Mouse (Mus musculus): Measurements from ENCODE around the gene Arhgef17. TPM values are rescaled to one million over a fixed set of nuclear protein-coding genes. Genes with fewer than 3 reads are reported as not detected.

The Arhgef17 gene
- polyA plus RNA-seq, 1 experiment: 11.1 TPM

GRCm38 (mm10) chr7:100968376-100968775 lies 36.5 kb upstream of the Arhgef17 start:
- no peak overlapping the region for H3K27ac ChIP-seq (ENCODE audit: control insufficient read depth, insufficient read depth, low read length)
- no peaks in the 10 kb centered on the region for H3K4me1 ChIP-seq (replicated peaks; ENCODE audit: control insufficient read depth, insufficient read depth, low read length)
- no peaks in the 10 kb centered on the region for H3K36me3 ChIP-seq (ENCODE audit: control insufficient read depth, insufficient read depth, low read length)
- no peak for DNase-seq
- TF ChIP-seq CTCF (IDR thresholded peaks at IDR 0.05; ENCODE audit: borderline replicate concordance, control insufficient read depth, extremely low read depth, insufficient read depth, low read length, poor library complexity): no peak
- TF ChIP-seq POLR2A (IDR thresholded peaks at IDR 0.05; ENCODE audit: control insufficient read depth, extremely low read depth, insufficient read depth, low read length, poor library complexity): no peak
- WGBS: 94% methylated on average over 6 of the region's 6 CpGs
- no peak overlapping the region for H3K4me3 ChIP-seq (ENCODE audit: control insufficient read depth, insufficient read depth, low read length)
- no peaks in the 10 kb centered on the region; the same call in 1 of the 2 replicates for H3K27me3 ChIP-seq (ENCODE audit: control insufficient read depth, insufficient read depth, low read length)

DNA sequence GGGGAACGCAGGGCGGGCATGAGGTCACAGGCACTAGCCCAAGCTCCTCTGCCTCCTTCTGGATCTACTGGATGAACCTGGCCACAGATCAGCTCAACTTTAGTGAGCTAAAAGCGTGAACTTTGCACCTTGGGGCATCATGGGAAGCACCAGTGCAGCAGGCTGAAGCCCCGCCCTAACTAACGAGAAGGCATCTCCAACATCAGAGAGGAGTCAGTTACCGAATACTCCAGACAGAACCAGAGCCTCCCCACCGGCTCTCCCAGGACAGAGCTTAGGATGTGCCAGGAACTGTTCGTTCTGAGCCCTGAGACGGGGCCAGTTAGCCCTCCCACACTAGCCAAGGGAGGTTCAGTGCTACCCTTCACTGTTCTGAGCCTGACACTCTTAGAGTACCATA lies 35.9 kb upstream of the Arhgef17 start:
- no peak overlapping the region for H3K4me3 ChIP-seq (ENCODE audit: control insufficient read depth, insufficient read depth, low read length)
- TF ChIP-seq CTCF (IDR thresholded peaks at IDR 0.05; ENCODE audit: borderline replicate concordance, control insufficient read depth, extremely low read depth, insufficient read depth, low read length, poor library complexity) (no peak), POLR2A (IDR thresholded peaks at IDR 0.05; ENCODE audit: control insufficient read depth, extremely low read depth, insufficient read depth, low read length, poor library complexity) (no peak)
- no peak for DNase-seq
- no peaks in the 10 kb centered on the region for H3K4me1 ChIP-seq (replicated peaks; ENCODE audit: control insufficient read depth, insufficient read depth, low read length)
- H3K27me3 ChIP-seq (ENCODE audit: control insufficient read depth, insufficient read depth, low read length): no peaks in the 10 kb centered on the region; the same call in 1 of the 2 replicates
- no peak overlapping the region for H3K27ac ChIP-seq (ENCODE audit: control insufficient read depth, insufficient read depth, low read length)
- 91% methylated on average over 9 of the region's 9 CpGs for WGBS
- no peaks in the 10 kb centered on the region for H3K36me3 ChIP-seq (ENCODE audit: control insufficient read depth, insufficient read depth, low read length)

DNA sequence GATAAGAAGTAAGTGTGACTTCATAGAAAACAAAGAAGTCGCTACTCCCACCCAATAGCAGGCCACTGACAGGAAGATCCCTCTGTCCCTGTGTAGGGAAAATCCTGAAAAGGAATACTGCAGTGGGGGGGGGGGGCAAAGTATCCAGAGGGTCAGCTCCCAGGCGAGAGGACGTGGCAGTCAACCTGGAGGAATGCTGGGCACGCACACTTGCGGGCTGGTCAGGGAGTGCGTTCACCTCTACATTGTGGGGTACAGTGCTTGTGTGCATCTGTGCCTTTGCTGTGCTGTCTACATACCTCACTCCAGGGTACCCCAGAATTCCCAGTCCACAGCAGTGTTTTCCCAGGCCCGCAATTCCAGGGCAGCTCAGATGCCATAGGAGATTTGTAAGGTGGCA lies 34.1 kb upstream of the Arhgef17 start:
- 98% methylated on average over 7 of the region's 7 CpGs for WGBS

GRCm38 (mm10) chr7:100965079-100965478 lies 33.2 kb upstream of the Arhgef17 start:
- H3K27me3 ChIP-seq (ENCODE audit: control insufficient read depth, insufficient read depth, low read length): no peaks in the 10 kb centered on the region
- no peak overlapping the region for H3K27ac ChIP-seq (ENCODE audit: control insufficient read depth, insufficient read depth, low read length)
- DNase-seq: peak; percentile 14
- no peaks in the 10 kb centered on the region for H3K4me1 ChIP-seq (replicated peaks; ENCODE audit: control insufficient read depth, insufficient read depth, low read length)
- no peaks in the 10 kb centered on the region for H3K36me3 ChIP-seq (ENCODE audit: control insufficient read depth, insufficient read depth, low read length)
- no peak overlapping the region for H3K4me3 ChIP-seq (ENCODE audit: control insufficient read depth, insufficient read depth, low read length)
- no peak for TF ChIP-seq POLR2A (IDR thresholded peaks at IDR 0.05; ENCODE audit: control insufficient read depth, extremely low read depth, insufficient read depth, low read length, poor library complexity)
- TF ChIP-seq CTCF (IDR thresholded peaks at IDR 0.05; ENCODE audit: borderline replicate concordance, control insufficient read depth, extremely low read depth, insufficient read depth, low read length, poor library complexity): peak; percentile 89
- 43% methylated on average over 4 of the region's 4 CpGs for WGBS

More for the DNA sequence above, 34.1 kb upstream of the Arhgef17 start:
- no peak for TF ChIP-seq POLR2A (IDR thresholded peaks at IDR 0.05; ENCODE audit: control insufficient read depth, extremely low read depth, insufficient read depth, low read length, poor library complexity)
- TF ChIP-seq CTCF (IDR thresholded peaks at IDR 0.05; ENCODE audit: borderline replicate concordance, control insufficient read depth, extremely low read depth, insufficient read depth, low read length, poor library complexity): no peak
- H3K27me3 ChIP-seq (ENCODE audit: control insufficient read depth, insufficient read depth, low read length): no peaks in the 10 kb centered on the region
- DNase-seq: no peak
- H3K36me3 ChIP-seq (ENCODE audit: control insufficient read depth, insufficient read depth, low read length): no peaks in the 10 kb centered on the region
- H3K4me1 ChIP-seq (replicated peaks; ENCODE audit: control insufficient read depth, insufficient read depth, low read length): no peaks in the 10 kb centered on the region
- no peak overlapping the region for H3K27ac ChIP-seq (ENCODE audit: control insufficient read depth, insufficient read depth, low read length)
- no peak overlapping the region for H3K4me3 ChIP-seq (ENCODE audit: control insufficient read depth, insufficient read depth, low read length)

DNA sequence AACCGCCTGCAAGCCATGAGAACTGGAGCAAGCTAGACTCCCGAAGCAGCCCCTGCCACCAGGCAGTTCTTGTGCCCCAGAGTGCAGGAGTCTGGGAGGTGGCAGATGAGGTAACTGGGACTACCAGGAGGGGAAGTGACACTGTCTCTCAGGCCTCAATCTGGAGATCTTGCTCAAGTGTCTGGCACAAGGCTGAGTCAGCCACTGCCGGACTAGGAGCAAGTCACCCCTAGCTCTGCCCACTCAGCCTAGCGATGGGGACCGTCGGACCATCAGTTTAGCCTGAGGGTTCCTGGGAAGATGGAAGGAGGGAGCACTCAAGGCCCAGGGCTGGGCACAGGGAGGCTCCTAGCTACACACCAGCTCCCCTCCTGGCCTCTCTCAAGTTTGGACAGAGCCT lies 32.3 kb upstream of the Arhgef17 start:
- TF ChIP-seq POLR2A (IDR thresholded peaks at IDR 0.05; ENCODE audit: control insufficient read depth, extremely low read depth, insufficient read depth, low read length, poor library complexity): no peak
- TF ChIP-seq CTCF (IDR thresholded peaks at IDR 0.05; ENCODE audit: borderline replicate concordance, control insufficient read depth, extremely low read depth, insufficient read depth, low read length, poor library complexity): no peak

DNA sequence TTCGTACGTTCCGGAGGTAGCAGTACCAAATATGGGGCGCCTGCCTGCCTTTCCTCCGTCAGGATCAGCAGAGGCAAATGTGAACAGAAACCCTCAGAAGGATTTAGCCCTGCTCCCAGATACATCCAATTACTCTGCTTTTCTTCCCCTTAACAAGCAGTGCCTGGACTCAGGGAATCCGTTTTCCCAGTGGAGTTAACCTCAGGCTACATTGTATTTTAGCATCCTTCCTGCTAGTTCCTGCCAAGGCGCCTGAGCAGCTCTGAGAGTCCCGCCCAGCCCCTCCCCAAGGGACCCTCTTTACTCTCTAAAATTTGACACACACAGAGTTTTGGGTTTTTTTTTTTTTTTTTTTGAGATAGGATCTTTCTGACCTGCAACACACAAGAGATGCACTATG lies 31.5 kb upstream of the Arhgef17 start:
- Histone ChIP-seq H3K4me3 (ENCODE audit: control insufficient read depth, insufficient read depth, low read length) (no peak overlapping the region), H3K27me3 (ENCODE audit: control insufficient read depth, insufficient read depth, low read length) (no peaks in the 10 kb centered on the region), H3K36me3 (ENCODE audit: control insufficient read depth, insufficient read depth, low read length) (no peaks in the 10 kb centered on the region), H3K4me1 (replicated peaks; ENCODE audit: control insufficient read depth, insufficient read depth, low read length) (no peaks in the 10 kb centered on the region), H3K27ac (ENCODE audit: control insufficient read depth, insufficient read depth, low read length) (no peak overlapping the region)
- no peak for DNase-seq
- WGBS: 86% methylated on average over 8 of the region's 8 CpGs
- TF ChIP-seq POLR2A (IDR thresholded peaks at IDR 0.05; ENCODE audit: control insufficient read depth, extremely low read depth, insufficient read depth, low read length, poor library complexity): no peak
- no peak for TF ChIP-seq CTCF (IDR thresholded peaks at IDR 0.05; ENCODE audit: borderline replicate concordance, control insufficient read depth, extremely low read depth, insufficient read depth, low read length, poor library complexity)

More for the DNA sequence above, 32.3 kb upstream of the Arhgef17 start:
- Histone ChIP-seq H3K4me1 (replicated peaks; ENCODE audit: control insufficient read depth, insufficient read depth, low read length) (no peaks in the 10 kb centered on the region), H3K27ac (ENCODE audit: control insufficient read depth, insufficient read depth, low read length) (no peak overlapping the region), H3K36me3 (ENCODE audit: control insufficient read depth, insufficient read depth, low read length) (no peaks in the 10 kb centered on the region), H3K27me3 (ENCODE audit: control insufficient read depth, insufficient read depth, low read length) (no peaks in the 10 kb centered on the region), H3K4me3 (ENCODE audit: control insufficient read depth, insufficient read depth, low read length) (no peak overlapping the region)
- no peak for DNase-seq
- 81% methylated on average over 6 of the region's 6 CpGs for WGBS

DNA sequence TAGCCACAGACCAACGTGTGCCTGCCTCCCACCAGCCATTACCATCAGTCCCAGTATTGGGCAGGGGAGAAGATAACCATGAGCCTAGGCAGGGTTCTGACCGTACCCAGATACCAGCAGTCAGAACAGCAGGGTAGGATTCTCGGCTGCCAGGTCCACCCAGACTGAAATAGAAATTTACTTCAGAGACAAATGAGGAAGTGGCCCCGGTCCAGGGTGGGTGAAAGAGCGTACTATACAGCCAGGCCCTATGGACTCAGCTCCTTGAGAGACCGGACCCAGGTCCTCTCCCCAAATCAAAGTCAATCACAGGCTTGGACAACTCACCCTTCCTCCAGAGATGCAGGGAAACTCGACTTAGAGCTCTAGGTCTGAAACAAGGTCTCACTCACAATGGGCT lies 29.2 kb upstream of the Arhgef17 start:
- H3K4me1 ChIP-seq (replicated peaks; ENCODE audit: control insufficient read depth, insufficient read depth, low read length): no peaks in the 10 kb centered on the region
- DNase-seq: no peak
- no peaks in the 10 kb centered on the region for H3K27me3 ChIP-seq (ENCODE audit: control insufficient read depth, insufficient read depth, low read length)
- no peak overlapping the region for H3K4me3 ChIP-seq (ENCODE audit: control insufficient read depth, insufficient read depth, low read length)
- WGBS: 36% methylated on average over 7 of the region's 7 CpGs
- H3K27ac ChIP-seq (ENCODE audit: control insufficient read depth, insufficient read depth, low read length): peak overlapping the region; percentile 23; the same call in 1 of the 2 replicates
- no peaks in the 10 kb centered on the region for H3K36me3 ChIP-seq (ENCODE audit: control insufficient read depth, insufficient read depth, low read length)
- no peak for TF ChIP-seq CTCF (IDR thresholded peaks at IDR 0.05; ENCODE audit: borderline replicate concordance, control insufficient read depth, extremely low read depth, insufficient read depth, low read length, poor library complexity)
- TF ChIP-seq POLR2A (IDR thresholded peaks at IDR 0.05; ENCODE audit: control insufficient read depth, extremely low read depth, insufficient read depth, low read length, poor library complexity): no peak
